Mouse (Mus musculus) testis, postnatal 10 days (tissue): ENCODE measurements at regions not wholly inside any gene's neighbourhood (a gene's known extent, or its start where the extent isn't known, plus 50 kb on each side); places are given as distances from the start of the nearest gene placed in this dataset.
A peak's percentile ranks its signal among the peaks of the same experiment; 100 is the strongest.

Source experiments
- DNase-seq: peaks from one replicate; pipeline ENCODE4 v3.0.0; 2021; ENCODE audit warnings: low spot score

DNA sequence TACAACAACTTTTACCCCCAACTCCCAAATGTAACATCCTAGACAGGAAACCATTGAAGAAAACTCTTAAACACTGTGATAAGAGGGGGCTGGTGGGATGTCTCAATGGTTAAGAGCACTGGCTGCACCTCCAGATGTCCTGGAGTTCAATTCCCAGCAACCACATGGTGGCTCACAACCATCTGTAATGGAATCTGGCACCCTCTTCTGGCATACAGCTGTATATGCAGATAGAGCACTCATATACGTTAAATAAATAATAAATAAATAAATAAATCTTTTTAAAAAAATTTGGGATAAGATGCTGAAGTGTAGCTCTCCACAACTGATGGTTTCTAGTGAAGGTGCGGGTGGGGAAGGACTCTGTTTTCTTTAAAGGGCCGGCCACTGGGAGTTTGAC is 69.3 kb downstream of the Kctd15 start:
- no peak for DNase-seq

DNA sequence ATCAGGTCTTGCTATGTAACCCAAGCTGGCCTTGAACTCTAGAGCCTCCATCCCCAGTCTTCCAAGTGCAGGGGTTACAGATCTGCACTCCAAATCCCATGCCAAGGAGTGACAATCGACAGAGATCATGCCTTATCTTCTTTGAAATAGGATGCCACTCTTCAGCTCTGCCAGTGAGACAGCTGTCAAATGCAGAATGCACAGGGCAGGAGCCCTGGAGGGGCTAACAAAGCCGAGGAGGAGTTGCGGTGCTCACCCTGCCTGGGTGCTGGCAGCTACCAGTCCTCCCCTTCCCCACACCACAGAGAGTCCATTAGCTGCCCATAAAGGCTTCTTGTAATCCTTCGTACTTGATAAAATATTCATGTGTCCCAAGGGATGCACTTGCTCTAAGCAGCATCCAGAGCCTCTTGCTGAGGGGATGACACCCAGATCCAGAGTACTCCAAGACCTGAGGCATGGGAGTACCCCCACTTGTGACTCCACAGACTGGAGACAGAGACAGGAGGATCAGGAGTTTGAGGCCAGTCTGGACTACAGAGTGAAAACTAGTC is 71.1 kb downstream of the Kctd15 start:
- DNase-seq = no peak

DNA sequence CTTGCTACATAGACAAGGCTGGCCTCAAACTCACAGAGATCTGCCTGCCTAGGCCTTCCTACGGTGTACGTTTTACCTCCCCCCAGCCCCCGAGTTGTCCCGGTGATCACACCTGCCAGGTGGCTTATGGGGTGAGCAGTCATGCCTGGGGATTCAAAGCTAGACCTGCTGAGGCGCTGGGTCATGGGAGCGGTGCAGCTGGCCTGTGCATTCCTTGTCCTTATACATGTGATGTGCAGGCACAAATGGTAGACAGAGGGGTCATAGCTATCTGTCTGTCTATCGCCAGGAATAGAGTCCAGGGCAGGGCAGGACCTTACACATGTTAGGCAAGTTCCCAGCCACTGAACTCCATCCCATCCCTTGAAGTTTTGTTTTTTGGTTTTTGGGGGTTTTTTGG is 71.7 kb downstream of the Kctd15 start:
- DNase-seq = no peak

DNA sequence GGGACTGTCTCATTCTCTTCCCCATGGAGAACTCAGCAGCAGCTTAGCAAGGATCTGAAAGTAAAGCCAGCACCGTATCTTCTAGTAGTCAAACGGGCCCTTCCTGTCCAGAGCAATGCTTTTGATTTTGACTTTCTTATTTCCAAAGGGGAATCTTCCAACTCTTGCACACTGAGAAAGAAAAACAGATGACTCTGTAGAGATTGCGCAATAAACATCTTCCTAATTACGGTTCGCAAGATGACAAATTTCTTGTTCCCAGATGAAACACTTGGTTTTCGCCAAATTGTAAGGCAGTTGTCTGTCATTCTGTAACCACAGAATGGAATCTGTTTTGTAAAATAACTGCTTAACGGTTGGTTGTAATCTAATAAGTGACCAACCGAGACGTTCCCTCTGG is 75.7 kb downstream of the Kctd15 start:
- DNase-seq = no peak

DNA sequence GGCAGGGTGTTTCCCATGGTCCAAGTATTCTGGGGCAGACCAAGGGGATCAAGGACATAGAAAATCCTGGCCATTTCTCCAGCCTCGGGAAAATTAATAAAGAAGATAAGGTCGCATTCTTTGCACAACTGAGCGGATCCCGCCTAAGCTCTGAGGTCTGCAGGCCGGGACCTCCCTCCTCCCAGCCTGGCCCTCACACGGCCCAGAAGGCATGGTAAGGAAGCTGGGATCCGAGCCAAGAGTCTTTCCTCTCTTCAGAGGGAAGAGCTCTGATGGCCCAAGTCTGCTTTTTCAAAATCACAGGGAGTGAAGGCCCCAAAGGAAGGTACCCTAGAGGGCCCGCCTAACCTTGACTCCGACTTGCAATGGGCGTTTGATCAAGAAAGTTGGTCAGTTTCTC is 85.2 kb downstream of the Kctd15 start:
- DNase-seq = peak; percentile 73

DNA sequence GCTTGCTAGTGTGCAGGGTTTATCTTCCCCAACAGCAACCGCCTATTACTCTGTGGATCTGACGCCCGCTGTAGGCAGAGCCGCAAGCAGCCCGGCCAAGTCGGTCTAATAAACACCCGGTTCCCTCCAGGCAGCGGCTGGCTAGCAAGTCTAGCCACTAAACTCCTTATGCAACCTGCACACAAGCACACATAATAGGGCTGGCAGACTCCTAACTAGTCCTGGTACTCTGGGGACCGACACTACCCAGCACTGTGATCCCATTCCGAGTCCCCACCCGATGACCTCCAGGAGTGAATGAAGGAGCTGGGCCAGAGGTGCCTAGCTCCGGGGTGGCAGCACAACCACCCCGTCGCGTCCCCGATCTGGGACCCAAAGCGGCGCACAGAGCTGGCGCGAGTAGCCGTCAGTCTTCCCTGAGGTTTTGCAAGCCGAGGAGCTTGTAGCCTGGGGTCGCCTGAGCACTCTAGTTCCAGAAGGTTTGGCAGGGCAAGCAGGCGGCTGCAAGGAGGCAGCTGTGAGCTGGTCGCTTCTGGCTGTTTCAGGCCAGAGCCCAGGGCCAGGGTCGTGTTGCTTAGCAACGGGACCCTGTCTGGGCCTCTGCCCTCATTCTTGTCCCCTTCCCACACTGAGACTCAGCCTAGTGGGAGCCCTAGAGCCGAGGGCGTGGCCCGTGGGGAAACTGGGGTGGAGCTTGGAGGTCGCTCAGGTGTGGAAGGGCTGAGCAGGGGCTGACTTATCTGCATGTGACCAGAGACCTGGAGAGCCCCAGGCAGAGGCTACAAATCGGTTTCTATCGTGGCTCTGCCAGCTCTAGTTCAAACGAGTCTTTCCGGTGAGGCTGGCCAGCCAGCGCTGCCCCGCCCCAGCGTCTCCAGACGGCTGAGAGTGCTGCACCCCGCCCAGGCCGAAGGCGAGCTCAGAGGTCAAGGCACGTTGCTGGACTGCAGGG is 86.1 kb downstream of the Kctd15 start:
- peak; percentile 80 for DNase-seq

DNA sequence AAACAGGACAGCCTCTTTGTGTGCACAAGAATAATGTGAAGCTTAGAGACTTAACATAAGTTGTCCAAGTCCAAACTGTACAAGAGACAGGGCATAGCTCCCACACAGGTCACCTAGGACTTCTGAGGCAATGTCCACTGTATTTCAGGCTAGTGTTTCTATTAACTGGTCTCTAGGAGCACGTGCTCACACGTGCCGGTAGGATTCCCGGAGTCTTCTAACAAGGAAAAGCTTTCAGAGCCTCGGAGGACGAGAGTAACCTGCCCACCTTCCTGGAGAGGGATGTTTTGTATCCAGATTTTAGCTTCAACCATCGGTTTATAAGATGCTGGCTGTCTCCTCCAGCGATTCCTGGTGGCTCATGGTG is 86.8 kb downstream of the Kctd15 start:
- DNase-seq = no peak

DNA sequence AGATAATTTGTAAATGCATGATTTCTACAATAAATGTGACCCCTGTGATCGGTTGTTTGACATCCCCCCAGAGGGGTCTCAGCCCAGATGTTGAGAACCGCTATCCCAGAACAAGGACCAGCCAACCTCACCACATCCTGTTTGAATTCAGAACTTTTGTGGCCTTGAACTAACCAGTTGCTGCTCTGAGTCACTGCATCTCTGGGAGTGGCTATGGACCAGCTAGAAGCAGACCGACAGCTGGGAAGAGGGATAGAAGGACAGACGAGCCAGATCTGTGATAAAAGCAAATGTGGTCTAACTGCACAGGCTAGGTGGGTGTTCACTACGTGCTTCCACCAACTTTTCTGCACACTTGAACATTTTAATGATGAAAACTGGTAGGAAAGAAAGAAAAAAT is 89.0 kb downstream of the Kctd15 start:
- no peak for DNase-seq

DNA sequence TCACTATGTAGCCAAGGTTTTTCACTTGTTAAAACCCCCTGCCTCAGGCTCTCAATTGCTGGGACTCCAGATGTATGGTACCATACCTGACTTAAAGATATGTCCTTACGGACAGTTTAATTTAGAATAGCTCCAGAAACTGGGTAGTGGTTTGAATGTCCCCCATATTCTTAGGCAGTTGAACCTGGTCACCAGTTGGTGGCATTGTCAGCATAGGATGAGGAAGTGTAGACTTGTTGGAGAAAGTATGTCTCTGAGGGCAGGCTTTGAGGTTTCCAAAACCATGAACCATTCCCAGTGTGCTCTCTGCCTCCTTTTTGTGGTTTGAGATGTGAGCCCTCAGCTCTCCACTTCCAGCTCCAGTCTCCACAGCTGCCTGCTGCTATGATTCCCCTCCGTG is 94.4 kb downstream of the Kctd15 start:
- no peak for DNase-seq

DNA sequence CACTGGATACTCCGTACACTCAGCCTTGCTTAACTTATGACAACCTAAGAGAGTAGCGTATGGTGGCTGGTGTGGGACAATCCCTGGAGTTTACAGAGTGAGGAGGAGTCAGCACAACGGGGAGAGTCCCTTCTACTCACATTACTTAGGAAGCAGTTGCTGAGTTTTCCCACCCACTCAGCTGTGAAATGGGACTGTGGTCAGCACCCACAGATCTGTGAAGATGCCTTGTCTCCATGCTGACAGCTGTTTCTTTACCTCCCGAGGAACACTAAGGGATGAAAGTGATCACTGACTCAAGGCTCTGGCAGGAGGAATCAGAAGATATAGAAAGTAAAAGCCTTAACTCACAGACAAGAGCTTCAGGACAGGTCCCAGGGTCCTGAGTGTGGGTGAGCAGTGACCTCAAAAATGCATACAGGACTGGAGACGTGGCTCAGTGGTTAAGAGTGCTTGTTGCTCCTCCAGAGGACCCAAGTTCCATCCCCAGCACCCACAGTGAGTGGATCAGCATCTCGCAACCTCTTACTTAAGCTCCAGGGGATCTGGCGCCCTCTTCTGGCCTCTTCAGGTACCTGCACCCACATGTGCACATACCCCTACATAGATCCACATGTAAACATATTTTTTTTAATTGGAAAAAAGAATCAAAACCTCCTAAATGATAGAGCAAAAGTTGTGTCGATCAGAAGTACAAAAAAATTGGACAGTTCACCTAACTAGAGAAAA is 97.8 kb downstream of the Kctd15 start:
- DNase-seq = no peak

DNA sequence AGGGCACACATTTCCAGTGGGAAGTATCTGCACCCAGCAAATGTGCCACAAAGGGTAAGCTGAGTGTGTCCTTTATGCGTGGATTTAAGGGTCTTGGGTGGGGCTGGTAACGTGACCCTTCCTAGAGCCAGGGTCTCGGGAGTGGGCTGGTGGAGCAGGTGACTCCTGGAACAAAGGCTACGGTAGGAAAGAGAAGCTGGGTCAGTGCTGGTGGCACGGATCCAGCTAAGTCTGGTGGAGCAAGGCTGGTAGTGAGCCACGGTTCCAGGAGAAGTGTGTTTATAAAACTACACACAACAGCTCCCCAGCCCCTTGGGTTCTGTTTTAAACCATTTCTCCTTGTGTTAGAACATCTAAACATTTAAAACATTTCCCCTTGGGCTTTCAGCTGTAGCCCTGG is 101.3 kb downstream of the Kctd15 start:
- DNase-seq = no peak

DNA sequence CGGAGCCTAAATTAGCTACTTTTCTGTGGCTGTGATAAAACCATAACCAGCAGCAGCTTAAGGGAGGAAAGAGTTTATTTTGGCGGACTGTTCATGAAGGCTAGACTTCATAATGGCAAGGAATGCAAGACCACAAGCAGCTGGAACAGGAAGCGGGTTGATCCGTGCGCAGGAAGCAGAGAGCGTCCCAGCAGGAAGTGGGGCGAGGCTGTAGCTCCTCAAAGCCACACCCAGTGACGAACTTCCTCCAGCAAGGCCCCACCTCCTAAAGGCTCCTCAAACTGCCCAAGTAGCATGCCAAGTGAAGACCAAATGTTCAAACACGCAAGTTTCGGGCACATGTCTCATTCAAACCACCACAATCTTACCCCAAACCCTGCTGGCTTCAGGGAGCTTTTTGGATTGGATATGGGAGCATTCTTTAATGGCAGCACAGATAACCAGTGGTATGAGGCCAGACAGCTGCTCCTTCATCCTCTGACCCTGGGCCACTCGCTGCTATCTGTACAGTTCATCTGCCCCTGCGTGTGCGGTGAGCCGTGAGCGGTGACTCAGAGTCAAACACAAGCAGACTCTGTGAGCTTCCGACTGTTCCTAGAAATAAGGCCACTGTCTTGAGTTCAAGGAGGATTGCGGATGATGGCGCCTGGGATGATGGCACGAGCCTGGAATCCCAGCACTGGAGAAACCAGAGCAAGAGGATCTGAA is 109.8 kb downstream of the Kctd15 start:
- no peak for DNase-seq

DNA sequence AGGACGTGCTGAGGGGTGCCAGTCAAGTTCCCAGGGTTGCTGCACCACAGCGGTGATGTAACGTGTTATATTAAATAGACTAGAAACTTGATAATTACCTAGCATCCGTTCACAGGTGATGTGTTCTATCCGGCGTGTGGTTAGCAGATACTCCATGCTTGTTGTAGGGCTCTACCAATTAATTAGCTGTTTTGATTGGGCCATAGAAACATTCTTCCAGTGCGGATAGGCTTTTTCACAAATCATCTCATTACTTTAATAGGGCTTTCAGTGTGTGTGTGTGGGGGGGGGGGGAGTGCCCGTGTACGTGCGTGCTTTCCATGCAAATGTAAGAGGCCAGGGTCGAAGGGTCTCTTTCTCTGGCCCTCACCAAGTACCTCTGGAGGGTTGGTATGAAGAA is 110.6 kb downstream of the Kctd15 start:
- no peak for DNase-seq

DNA sequence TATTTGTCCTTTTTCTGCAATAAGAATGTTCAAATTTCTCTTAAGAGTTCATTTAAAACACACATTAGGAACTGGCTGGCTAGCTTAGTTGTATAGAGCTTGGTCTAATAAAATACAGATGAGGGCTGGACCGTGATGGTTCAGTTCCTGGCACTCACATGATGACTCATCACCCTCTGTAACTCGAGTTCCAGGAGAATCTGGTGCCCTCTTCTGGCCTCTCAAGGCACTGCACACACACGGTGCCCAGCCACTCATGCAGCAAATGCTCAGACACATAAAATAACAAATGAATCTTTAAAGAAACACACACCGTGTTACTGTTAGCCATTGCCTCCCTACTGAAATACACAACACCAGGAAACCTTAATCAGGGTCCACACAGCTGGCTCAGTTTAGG is 114.6 kb downstream of the Kctd15 start:
- DNase-seq = no peak

DNA sequence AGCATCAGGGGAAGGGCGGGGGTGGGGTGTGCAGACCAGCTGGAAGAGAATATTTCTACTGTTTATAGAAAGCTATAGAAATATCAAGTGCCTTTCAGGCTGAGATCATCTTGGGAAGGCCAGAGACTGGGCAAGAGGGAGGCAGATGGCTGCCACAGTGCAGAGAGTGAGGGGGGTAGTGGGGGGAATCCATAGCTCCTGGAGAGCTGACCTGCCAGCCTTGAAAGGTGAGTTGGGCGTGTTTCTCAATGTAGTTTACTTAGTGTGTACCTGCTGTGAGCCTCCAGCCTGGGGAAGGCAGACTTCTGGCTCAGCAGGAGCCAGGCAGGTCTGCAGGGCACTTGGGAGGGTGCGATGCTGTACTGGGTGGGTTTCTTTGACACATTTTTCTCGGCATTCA is 115.5 kb downstream of the Kctd15 start:
- no peak for DNase-seq

DNA sequence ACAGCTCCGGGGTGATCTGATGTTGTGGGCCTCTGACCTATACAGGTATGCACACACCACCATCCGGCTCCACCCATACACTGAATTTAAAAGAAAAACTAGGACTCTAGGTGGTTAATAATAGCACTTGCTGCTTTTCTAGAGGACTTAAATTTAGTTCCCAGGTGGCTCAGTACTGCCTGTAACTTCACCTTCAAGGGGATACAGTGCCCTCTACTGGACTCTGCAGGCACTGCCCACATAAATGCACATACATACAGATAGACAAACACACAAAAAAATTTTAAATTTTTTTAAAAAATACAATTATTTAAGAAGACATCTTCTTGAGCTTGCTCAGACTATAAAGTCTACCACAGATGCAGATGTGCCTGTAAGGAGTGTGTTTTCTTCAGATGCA is 116.7 kb downstream of the Kctd15 start:
- DNase-seq = no peak

DNA sequence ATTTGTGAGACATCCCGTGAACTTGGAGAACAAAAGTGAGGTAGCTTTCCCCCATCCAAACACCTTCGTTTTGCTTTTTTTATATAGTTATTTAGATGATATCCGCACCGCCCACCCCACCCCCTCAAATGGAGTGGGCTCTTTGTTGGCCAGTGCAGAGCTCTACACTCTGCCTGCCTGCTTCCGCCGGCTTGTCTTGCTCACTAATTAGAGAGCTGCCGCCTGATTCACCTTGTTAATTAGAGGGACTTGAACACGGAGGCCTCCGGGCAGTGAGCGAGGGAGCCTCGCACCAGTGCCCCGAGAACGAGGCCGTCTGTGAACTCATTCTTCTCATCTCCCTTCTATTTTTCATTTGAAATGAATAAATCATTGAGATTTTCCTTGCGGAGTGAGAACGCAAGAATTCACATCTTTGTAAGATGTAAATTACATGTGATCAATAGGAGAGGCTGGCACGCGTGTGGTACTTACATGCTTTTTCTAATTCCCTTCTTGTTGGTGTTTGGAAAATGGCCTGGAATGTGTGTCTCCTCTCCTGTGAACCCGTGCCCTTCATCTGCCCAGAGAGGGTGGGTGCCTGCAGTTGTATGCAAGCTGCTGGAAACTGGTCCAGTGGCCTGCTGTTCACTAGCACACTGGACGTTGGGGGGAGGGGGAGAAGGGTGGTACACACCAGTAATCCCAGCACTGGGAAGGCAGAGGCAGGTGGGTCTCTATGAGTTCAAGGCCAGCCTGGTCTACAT is 118.0 kb downstream of the Kctd15 start:
- DNase-seq = no peak

DNA sequence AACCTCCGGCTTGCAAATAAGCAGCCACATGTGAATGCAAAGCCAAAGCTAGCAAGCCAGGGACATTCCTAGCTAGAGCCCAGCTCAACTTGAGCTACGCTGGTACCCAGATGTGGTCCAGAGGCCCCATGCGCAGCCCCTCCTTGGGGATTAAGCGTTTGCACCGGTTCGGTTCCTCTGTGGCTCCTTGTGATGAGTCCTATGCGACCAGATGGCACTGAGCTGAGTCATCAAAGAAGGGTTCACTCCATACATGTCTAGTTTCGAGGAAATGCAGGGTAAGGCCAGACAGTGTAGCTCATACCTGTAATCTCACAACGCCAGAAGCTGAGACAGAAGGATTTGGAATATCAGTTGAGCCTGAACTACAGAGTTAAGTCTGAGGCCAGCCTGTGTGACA is 119.4 kb downstream of the Kctd15 start:
- no peak for DNase-seq

DNA sequence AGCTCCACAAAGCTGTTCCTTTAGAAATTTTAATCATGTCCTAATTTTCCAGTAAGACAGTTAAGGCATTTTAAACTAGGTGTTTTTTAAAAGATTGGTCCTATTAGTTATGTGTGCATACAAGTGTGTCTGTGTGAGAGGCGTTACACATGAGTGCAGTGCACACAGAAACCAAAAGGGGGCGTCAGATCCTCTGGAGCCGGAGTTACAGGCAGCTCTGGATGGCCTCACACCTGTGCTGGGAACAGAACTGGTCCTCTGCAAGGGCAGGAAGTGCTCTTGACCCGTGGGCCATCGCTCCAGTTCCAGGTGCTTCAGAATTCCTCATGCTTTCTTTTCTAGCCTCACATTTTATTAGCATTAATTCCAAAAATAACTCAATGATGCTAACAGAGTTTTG is 122.3 kb downstream of the Kctd15 start:
- no peak for DNase-seq

DNA sequence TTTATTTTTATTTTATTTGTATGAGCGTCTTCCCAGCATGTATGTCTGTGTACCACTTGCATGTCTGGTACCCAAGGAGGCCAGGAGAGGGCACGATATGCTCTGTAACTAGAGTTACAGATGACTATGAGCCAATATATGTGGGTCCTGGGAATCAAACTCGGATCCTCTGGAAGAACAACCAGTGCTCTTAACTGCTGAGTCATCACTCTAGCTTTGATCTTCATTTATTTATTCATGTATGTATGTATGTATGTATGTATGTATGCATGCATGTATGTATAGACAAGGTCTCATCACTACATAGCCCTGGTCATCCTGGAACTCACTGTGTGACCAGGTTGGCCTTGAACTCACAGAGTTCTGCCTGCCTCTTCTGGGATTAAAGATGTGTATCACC is 124.9 kb downstream of the Kctd15 start:
- DNase-seq = no peak

DNA sequence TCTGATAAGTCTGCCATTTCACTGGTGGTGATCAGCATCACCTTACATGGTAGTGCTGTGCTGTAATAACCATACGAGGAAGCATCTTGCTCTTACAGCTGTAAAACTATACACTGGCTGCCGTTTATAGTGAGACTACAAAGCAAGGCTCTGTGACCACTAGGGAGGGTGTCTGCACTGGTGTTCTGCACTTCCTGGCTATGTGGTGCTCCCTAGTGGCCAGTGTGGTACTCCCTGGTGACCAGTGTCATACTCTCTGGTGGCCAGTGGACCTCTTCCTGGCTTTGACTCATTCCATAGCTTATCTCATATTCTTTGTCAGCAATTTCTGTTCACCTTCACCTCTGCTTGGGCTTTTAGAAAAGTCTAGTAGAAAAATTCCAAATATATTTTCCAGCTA is 114.7 kb upstream of the Lsm14a start:
- DNase-seq = no peak

DNA sequence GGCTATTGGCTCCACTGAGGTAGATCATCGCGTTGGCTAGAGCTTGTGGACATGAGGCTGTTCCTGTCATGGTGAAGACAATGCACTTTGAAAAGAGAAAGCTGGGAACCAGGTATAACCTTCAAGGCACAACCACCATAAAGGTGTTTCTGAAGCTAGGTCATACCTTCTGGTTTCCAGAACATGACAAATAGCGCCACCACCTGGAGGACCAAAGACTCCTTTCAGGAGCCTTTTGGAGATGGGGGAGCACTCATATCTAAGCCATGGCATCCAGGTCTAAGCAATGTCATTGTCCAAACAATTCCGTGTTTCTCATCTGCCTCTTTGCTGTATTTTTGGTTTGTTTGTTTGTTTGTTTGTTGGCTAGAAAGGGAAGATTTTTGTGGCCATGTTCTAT is 113.7 kb upstream of the Lsm14a start:
- DNase-seq = no peak
